Comparison of ENCODE assay signal across 8 mouse cellular contexts in genomic region chr13:41250318-41250981, GRCm38 (mm10). TPM values are rescaled to one million over a fixed set of nuclear protein-coding genes. Genes with fewer than 3 reads are reported as not detected.
DNase-seq lines count a peak whose midpoint lies in the region; ATAC-seq and TF ChIP-seq lines count a peak whose summit lies in the region.

No protein-coding gene starts in this region.

- WGBS in lung, embryonic 15.5 days: under 1% methylated on average over 26 of the region's 27 CpGs
- 2% methylated on average over 27 of the region's 27 CpGs for WGBS in midbrain, embryonic 16.5 days

- H3K9me3 ChIP-seq in lung, embryonic 15.5 days: no peaks in the 10 kb centered on the region
- H3K9me3 ChIP-seq in midbrain, embryonic 16.5 days (replicated peaks; ENCODE audit: control insufficient read depth, low read length, poor library complexity, severe bottlenecking): no peaks in the 10 kb centered on the region

- no peak for DNase-seq in lung, postnatal 4 days
- DNase-seq in adipocyte (ENCODE audit: low spot score): peak; percentile 51
- peak; percentile 27 to 55 for DNase-seq in kidney, postnatal 36 days
- DNase-seq in adrenal gland, postnatal 4 days (ENCODE audit: low spot score in 2 of 2): no peak
- DNase-seq in testis, postnatal 10 days (ENCODE audit: low spot score): no peak

- H3K27ac ChIP-seq in lung, embryonic 15.5 days: peak overlapping the region; percentile 86; the same call in 1 of the 2 replicates
- H3K27ac ChIP-seq in embryonic fibroblast, embryonic 13.5 days (ENCODE audit: insufficient read depth, low read length): no peak overlapping the region
- H3K27ac ChIP-seq in midbrain, embryonic 16.5 days (ENCODE audit: low read length): peak overlapping the region; percentile 92

- H3K9ac ChIP-seq in lung, embryonic 15.5 days: peak overlapping the region; percentile 77
- H3K9ac ChIP-seq in midbrain, embryonic 16.5 days (ENCODE audit: low read depth, low read length): peak overlapping the region; percentile 89

- TF ChIP-seq POLR2A in embryonic fibroblast, embryonic 13.5 days (IDR thresholded peaks at IDR 0.05; ENCODE audit: low read depth, low read length): no peak

- H3K4me3 ChIP-seq in lung, embryonic 15.5 days: peak overlapping the region; percentile 88
- peak overlapping the region; percentile 70 for H3K4me3 ChIP-seq in embryonic fibroblast, embryonic 13.5 days (ENCODE audit: insufficient read depth, low read length)
- H3K4me3 ChIP-seq in midbrain, embryonic 16.5 days (ENCODE audit: low read depth, low read length): peak overlapping the region; percentile 72

- H3K27me3 ChIP-seq in lung, embryonic 15.5 days: no peaks in the 10 kb centered on the region
- no peaks in the 10 kb centered on the region for H3K27me3 ChIP-seq in midbrain, embryonic 16.5 days (ENCODE audit: control insufficient read depth, insufficient read depth, low read depth, low read length)

- TF ChIP-seq CTCF in embryonic fibroblast, embryonic 13.5 days (IDR thresholded peaks at IDR 0.05; ENCODE audit: borderline replicate concordance, insufficient read depth, low read length): no peak

- H3K36me3 ChIP-seq in lung, embryonic 15.5 days: no peaks in the 10 kb centered on the region
- H3K36me3 ChIP-seq in midbrain, embryonic 16.5 days (ENCODE audit: control insufficient read depth, insufficient read depth, low read length): no peaks in the 10 kb centered on the region

- no peak for ATAC-seq in lung, embryonic 15.5 days (ENCODE audit: borderline replicate concordance, extremely low read depth, low FRiP score, low TSS enrichment)
- ATAC-seq in midbrain, embryonic 16.5 days: no peak; the same call in 1 of the 2 replicates

- H3K4me2 ChIP-seq in lung, embryonic 15.5 days: peak overlapping the region; percentile 85
- peak overlapping the region; percentile 60 for H3K4me2 ChIP-seq in midbrain, embryonic 16.5 days (ENCODE audit: low read length)

- H3K4me1 ChIP-seq in lung, embryonic 15.5 days: peaks cover 22% of the 10 kb centered on the region
- no peaks in the 10 kb centered on the region for H3K4me1 ChIP-seq in embryonic fibroblast, embryonic 13.5 days (ENCODE audit: control insufficient read depth, insufficient read depth, low read length)
- peaks cover 13% of the 10 kb centered on the region for H3K4me1 ChIP-seq in midbrain, embryonic 16.5 days (ENCODE audit: control insufficient read depth, insufficient read depth, low read length)

RNA-seq across cellular contexts. Expression of gene Smim13, which starts 0.8 kb away (rescaled TPM):
- 11.8 and 12.7 TPM in 2 replicates for polyA plus RNA-seq in lung, embryonic 15.5 days (2015; fragmentation: Nextera tagmentation; extraction: Ambion mirVana)
- 21.5 and 28.8 TPM in 2 replicates for polyA plus RNA-seq in embryonic fibroblast, embryonic 13.5 days (2011; ENCODE audit: insufficient read length, low read depth, missing spikeins)
- 25.9 and 27.2 TPM in 2 replicates for polyA plus RNA-seq in midbrain, embryonic 16.5 days (2015; fragmentation: Nextera tagmentation; extraction: Ambion mirVana)
- total RNA-seq in adrenal gland, postnatal 4 days (2021): 10 to 100 TPM; 15.5 to 16.4 TPM

RNA-seq across cellular contexts. Expression of gene Gm17364, which starts 23.3 kb away (rescaled TPM):
- polyA plus RNA-seq in lung, embryonic 15.5 days (2015; fragmentation: Nextera tagmentation; extraction: Ambion mirVana): not detected in 2 replicates
- polyA plus RNA-seq in embryonic fibroblast, embryonic 13.5 days (2011; ENCODE audit: insufficient read length, low read depth, missing spikeins): not detected in 2 replicates
- not detected in 2 replicates for polyA plus RNA-seq in midbrain, embryonic 16.5 days (2015; fragmentation: Nextera tagmentation; extraction: Ambion mirVana)
- not detected for total RNA-seq in adrenal gland, postnatal 4 days (2021)

RNA-seq across cellular contexts. Expression of gene Elovl2, which starts 30.2 kb away (rescaled TPM):
- 3.5 and 4.3 TPM in 2 replicates for polyA plus RNA-seq in lung, embryonic 15.5 days (2015; fragmentation: Nextera tagmentation; extraction: Ambion mirVana)
- 0.14 TPM in 1 of 2 replicates, not detected in the other for polyA plus RNA-seq in embryonic fibroblast, embryonic 13.5 days (2011; ENCODE audit: insufficient read length, low read depth, missing spikeins)
- 40.9 and 42.3 TPM in 2 replicates for polyA plus RNA-seq in midbrain, embryonic 16.5 days (2015; fragmentation: Nextera tagmentation; extraction: Ambion mirVana)
- 10 to 100 TPM in 1 of 2 experiments, 1 to 10 TPM in 1; 6.1 to 30.4 TPM for total RNA-seq in adrenal gland, postnatal 4 days (2021)

Comparison
In these comparisons a context has a peak if more than half of its experiments do, and no peak if none do; other contexts are left out.
1. DNase-seq: peak in adipocyte (single experiment) and kidney, postnatal 36 days (2 of 2); none in lung, postnatal 4 days (0 of 2), adrenal gland, postnatal 4 days (0 of 2) and testis, postnatal 10 days (single experiment).
2. Peak in every context shown above with its lines, with median percentiles within 50 percentile points of each other: H3K4me3 ChIP-seq.